Mouse (Mus musculus): ENCODE measurements around the gene Sds.

GRCm38 (mm10) chr5:120503144-120503795, 26.9 kb downstream of the Sds start, which contains the start of gene Plbd2:
- TF ChIP-seq CTCF (IDR thresholded peaks at IDR 0.05; ENCODE audit: low read depth) (no peak), EP300 (IDR thresholded peaks at IDR 0.05; ENCODE audit: low read depth) (no peak)
